36 mouse cellular contexts compared by ENCODE assay signal in the genomic region with DNA sequence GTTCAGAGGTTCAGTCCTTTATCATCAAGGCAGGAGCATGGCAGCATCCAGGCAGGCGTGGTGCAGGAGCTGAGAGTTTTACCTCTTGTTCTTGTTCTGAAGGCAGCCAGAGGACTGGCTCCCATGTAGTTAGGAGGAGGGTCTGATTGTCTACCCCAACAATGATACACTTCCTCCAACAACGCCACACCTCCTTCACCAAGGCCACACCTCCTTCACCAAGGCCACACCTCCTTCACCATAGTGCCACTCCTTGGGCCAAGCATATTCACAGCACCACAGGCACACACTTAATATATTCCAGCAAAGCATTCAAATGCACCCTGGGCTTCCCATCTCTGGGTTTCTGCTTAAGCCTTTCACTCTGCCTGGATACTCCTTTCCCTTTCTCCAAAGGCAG. TPM values are rescaled to one million over a fixed set of nuclear protein-coding genes. Genes with fewer than 3 reads are reported as not detected.
"Had no signal": no experiment of that assay in that cellular context is flagged by ENCODE, and none has a peak within 500 bp of the region (broad histone marks: within the 10 kb centered on the region; RNA-seq: fewer than 3 reads in every experiment).

No protein-coding gene starts in this region.

- H3K4me2 ChIP-seq: heart, embryonic 11.5 days; heart, embryonic 13.5 days; heart, embryonic 15.5 days; hindbrain, embryonic 13.5 days; hindbrain, embryonic 15.5 days; limb, embryonic 12.5 days; liver, embryonic 11.5 days; liver, embryonic 13.5 days had no signal

- H3K9ac ChIP-seq: heart, embryonic 13.5 days; heart, embryonic 15.5 days; hindbrain, embryonic 13.5 days; hindbrain, embryonic 15.5 days; limb, embryonic 12.5 days; liver, embryonic 13.5 days had no signal

- H3K27ac ChIP-seq: gastrocnemius, adult 2 months; heart, adult 2 months; heart, embryonic 13.5 days; heart, embryonic 15.5 days; hindbrain, embryonic 13.5 days; hindbrain, embryonic 15.5 days; hindbrain, postnatal 0 days; layer of hippocampus, adult 2 months; left cerebral cortex, adult 2 months; limb, embryonic 10.5 days; limb, embryonic 12.5 days; liver, embryonic 13.5 days had no signal

- ATAC-seq: hindbrain, postnatal 0 days; intestine, embryonic 16.5 days had no signal

- DNase-seq: gastrocnemius, adult 2 months; gastrocnemius, postnatal 10 days; gastrocnemius, postnatal 36 days; heart, adult 11 months; heart, adult 2 months; heart, postnatal 14 days; heart, postnatal 36 days; kidney, adult 11 months; kidney, adult 2 months; kidney, postnatal 10 days; kidney, postnatal 25 days; kidney, postnatal 4 days; liver; liver, embryonic 13.5 days had no signal

- H3K4me3 ChIP-seq: gastrocnemius, adult 2 months; heart, adult 2 months; heart, embryonic 13.5 days; heart, embryonic 15.5 days; hindbrain, embryonic 13.5 days; hindbrain, embryonic 15.5 days; layer of hippocampus, adult 2 months; left cerebral cortex, adult 2 months; limb, embryonic 10.5 days; limb, embryonic 12.5 days; liver, embryonic 13.5 days had no signal

- H3K9me3 ChIP-seq: heart, embryonic 13.5 days; heart, embryonic 15.5 days; hindbrain, embryonic 13.5 days; hindbrain, embryonic 15.5 days; limb, embryonic 10.5 days; limb, embryonic 12.5 days; liver, embryonic 13.5 days had no signal

- H3K4me1 ChIP-seq: heart, embryonic 13.5 days; limb, embryonic 12.5 days; liver, embryonic 13.5 days had no signal

- H3K36me3 ChIP-seq: heart, embryonic 13.5 days; heart, embryonic 15.5 days; hindbrain, embryonic 13.5 days; hindbrain, embryonic 15.5 days; limb, embryonic 10.5 days; limb, embryonic 12.5 days; liver, embryonic 13.5 days had no signal

RNA-seq across cellular contexts. Expression of gene Arhgap40, which starts 32.7 kb away (rescaled TPM):
- total RNA-seq: gastrocnemius, postnatal 10 days; gastrocnemius, postnatal 36 days; heart, adult 2 months; heart, postnatal 36 days; hematopoietic stem cell, adult 5-6 weeks; layer of hippocampus, adult 2 months; layer of hippocampus, postnatal 25 days; left cerebral cortex, postnatal 14 days; left cerebral cortex, postnatal 36 days had no signal
- polyA plus RNA-seq: heart, embryonic 11.5 days; heart, embryonic 13.5 days; heart, embryonic 15.5 days; heart, postnatal 0 days; limb, embryonic 10.5 days; liver, embryonic 11.5 days; liver, embryonic 13.5 days had no signal

RNA-seq across cellular contexts. Expression of gene Adig, which starts 42.9 kb away (rescaled TPM):
- total RNA-seq: hematopoietic stem cell, adult 5-6 weeks; hindbrain, postnatal 0 days; layer of hippocampus, adult 2 months; layer of hippocampus, postnatal 10 days; layer of hippocampus, postnatal 25 days; left cerebral cortex, adult 2 months; left cerebral cortex, postnatal 14 days; left cerebral cortex, postnatal 36 days had no signal
- polyA plus RNA-seq: heart, embryonic 11.5 days; heart, embryonic 13.5 days; heart, embryonic 15.5 days; heart, postnatal 0 days; hindbrain, embryonic 11.5 days; hindbrain, embryonic 13.5 days; hindbrain, embryonic 15.5 days; hindbrain, postnatal 0 days; intestine, embryonic 14.5 days; intestine, embryonic 16.5 days; kidney, embryonic 14.5 days; kidney, embryonic 16.5 days; limb, embryonic 10.5 days; limb, embryonic 12.5 days; liver, embryonic 11.5 days; liver, embryonic 13.5 days had no signal
